Mouse (Mus musculus) hindbrain, embryonic 11.5 days (tissue): ENCODE measurements at regions not wholly inside any gene's neighbourhood (a gene's known extent, or its start where the extent isn't known, plus 50 kb on each side); places are given as distances from the start of the nearest gene placed in this dataset.

Experiments
- ATAC-seq: fragments of 200-750 bp; cut with Nextera tagmentation; 2 replicates; pipeline ENCODE4 v1.8.0; 2017; ENCODE audit warnings: mild to moderate bottlenecking, moderate TSS enrichment, moderate library complexity; ENCODE audit not compliant: low FRiP score
- DNase-seq: peaks from one replicate; pipeline ENCODE4 v3.0.0-alpha.2; 2015; ENCODE audit warnings: low spot score
- H3K27ac ChIP-seq: fragments of 300-500 bp; sonication (generic); 2 replicates; pipeline ENCODE4 v1.5.1; 2014; ENCODE audit warnings: mild to moderate bottlenecking, low read depth, low read length
- H3K27me3 ChIP-seq: fragments of 300-500 bp; sonication (generic); 2 replicates; pipeline ENCODE4 v1.6.1; 2014; ENCODE audit warnings: mild to moderate bottlenecking, low read length, moderate library complexity, mixed read lengths; ENCODE audit not compliant: control insufficient read depth, insufficient read depth
- H3K36me3 ChIP-seq: fragments of 300-500 bp; sonication (generic); 2 replicates; pipeline ENCODE4 v1.6.1; 2014; ENCODE audit warnings: mild to moderate bottlenecking, low read length, moderate library complexity, mixed read lengths; ENCODE audit not compliant: control insufficient read depth, insufficient read depth
- H3K4me1 ChIP-seq: fragments of 300-500 bp; sonication (generic); replicated peaks from 2 replicates; pipeline ENCODE4 v1.6.1; 2014; ENCODE audit warnings: low read length, mixed read lengths; ENCODE audit not compliant: control insufficient read depth, insufficient read depth
- H3K4me2 ChIP-seq: fragments of 300-500 bp; sonication (generic); replicated peaks from 2 replicates; pipeline ENCODE4 v1.6.1; 2014; ENCODE audit warnings: mild to moderate bottlenecking, low read depth, low read length
- H3K4me3 ChIP-seq: fragments of 300-500 bp; sonication (generic); 2 replicates; pipeline ENCODE4 v1.5.1; 2014; ENCODE audit warnings: low read depth, low read length
- H3K9ac ChIP-seq: fragments of 300-500 bp; sonication (generic); 2 replicates; pipeline ENCODE4 v1.6.1; 2014; ENCODE audit warnings: low read depth, low read length
- H3K9me3 ChIP-seq: fragments of 300-500 bp; sonication (generic); 2 replicates; pipeline ENCODE4 v1.6.1; 2016; ENCODE audit warnings: low read length; ENCODE audit not compliant: control insufficient read depth
- WGBS: fragments of 180-500 bp; shearing (Covaris S2); extraction: QIAGEN DNeasy Blood & Tissue Kit; methylation state at CpG from one replicate; pipeline ENCODE4 v1.1.7; 2014; 5-methylcytosine and 5-hydroxymethylcytosine counted together

- no peak for ATAC-seq
- 85% methylated on average over 3 of the region's 3 CpGs for WGBS
- no peaks in the 10 kb centered on the region for H3K9me3 ChIP-seq
Observed at GRCm38 (mm10) chr13:90797209-90797608, 107.9 kb downstream of the Atp6ap1l start.

GRCm38 (mm10) chr13:90796809-90797208 lies 108.3 kb downstream of the Atp6ap1l start:
- Histone ChIP-seq H3K27ac (no peak overlapping the region), H3K9ac (no peak overlapping the region), H3K4me2 (no peak overlapping the region), H3K4me1 (no peaks in the 10 kb centered on the region), H3K4me3 (no peak overlapping the region), H3K27me3 (no peaks in the 10 kb centered on the region), H3K9me3 (no peaks in the 10 kb centered on the region), H3K36me3 (no peaks in the 10 kb centered on the region)
- ATAC-seq (no peak), DNase-seq (no peak)
- WGBS, result 93% methylated on average over 4 of the region's 4 CpGs

More at GRCm38 (mm10) chr13:90797209-90797608, 107.9 kb downstream of the Atp6ap1l start:
- H3K36me3 ChIP-seq, result no peaks in the 10 kb centered on the region
- H3K27ac ChIP-seq, result no peak overlapping the region
- H3K27me3 ChIP-seq, result no peaks in the 10 kb centered on the region
- no peak overlapping the region for H3K4me3 ChIP-seq
- no peaks in the 10 kb centered on the region for H3K4me1 ChIP-seq
- no peak for DNase-seq
- H3K4me2 ChIP-seq, result no peak overlapping the region
- no peak overlapping the region for H3K9ac ChIP-seq

DNA sequence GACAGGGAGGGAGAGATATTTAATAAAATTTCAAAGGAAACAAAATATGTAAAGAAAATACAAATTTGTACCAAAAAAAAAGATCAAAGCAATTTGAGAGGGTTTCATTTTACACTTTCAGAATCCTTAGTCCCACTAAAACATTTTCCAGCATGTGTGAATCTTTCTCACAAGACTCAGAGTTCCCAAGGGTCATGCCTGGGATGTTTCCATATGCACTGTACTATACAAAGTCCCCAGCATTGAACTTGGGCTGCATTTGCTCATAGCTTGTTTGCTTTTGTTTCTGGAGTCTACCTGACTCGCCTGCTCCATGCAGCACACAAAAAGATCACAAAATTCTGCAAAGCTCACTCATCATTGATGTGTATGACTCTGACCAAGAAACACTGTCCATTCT lies 122.7 kb downstream of the Atp6ap1l start:
- DNase-seq, result no peak
- Histone ChIP-seq H3K4me2 (no peak overlapping the region), H3K36me3 (no peaks in the 10 kb centered on the region), H3K27ac (no peak overlapping the region), H3K4me1 (no peaks in the 10 kb centered on the region), H3K9me3 (no peaks in the 10 kb centered on the region), H3K9ac (no peak overlapping the region), H3K27me3 (no peaks in the 10 kb centered on the region), H3K4me3 (no peak overlapping the region)
- no peak for ATAC-seq
- 77% methylated on average over 1 of the region's 1 CpGs for WGBS

- DNase-seq (no peak), ATAC-seq (no peak)
- no peak overlapping the region for H3K4me2 ChIP-seq
- H3K36me3 ChIP-seq, result no peaks in the 10 kb centered on the region
- H3K4me1 ChIP-seq, result no peaks in the 10 kb centered on the region
- no peaks in the 10 kb centered on the region for H3K27me3 ChIP-seq
- no peak overlapping the region for H3K4me3 ChIP-seq
- WGBS, result 82% methylated on average over 2 of the region's 2 CpGs
- no peak overlapping the region for H3K27ac ChIP-seq
- no peak overlapping the region for H3K9ac ChIP-seq
- no peaks in the 10 kb centered on the region for H3K9me3 ChIP-seq
Observed at GRCm38 (mm10) chr13:90781974-90782373, 123.2 kb downstream of the Atp6ap1l start.

- DNase-seq (no peak), ATAC-seq (no peak)
- Histone ChIP-seq H3K36me3 (no peaks in the 10 kb centered on the region), H3K27ac (no peak overlapping the region), H3K4me3 (no peak overlapping the region), H3K9me3 (no peaks in the 10 kb centered on the region), H3K4me1 (no peaks in the 10 kb centered on the region), H3K4me2 (no peak overlapping the region), H3K27me3 (no peaks in the 10 kb centered on the region), H3K9ac (no peak overlapping the region)
- 75% methylated on average over 4 of the region's 4 CpGs for WGBS
Observed at GRCm38 (mm10) chr13:90777952-90778298, 127.2 kb downstream of the Atp6ap1l start.

DNA sequence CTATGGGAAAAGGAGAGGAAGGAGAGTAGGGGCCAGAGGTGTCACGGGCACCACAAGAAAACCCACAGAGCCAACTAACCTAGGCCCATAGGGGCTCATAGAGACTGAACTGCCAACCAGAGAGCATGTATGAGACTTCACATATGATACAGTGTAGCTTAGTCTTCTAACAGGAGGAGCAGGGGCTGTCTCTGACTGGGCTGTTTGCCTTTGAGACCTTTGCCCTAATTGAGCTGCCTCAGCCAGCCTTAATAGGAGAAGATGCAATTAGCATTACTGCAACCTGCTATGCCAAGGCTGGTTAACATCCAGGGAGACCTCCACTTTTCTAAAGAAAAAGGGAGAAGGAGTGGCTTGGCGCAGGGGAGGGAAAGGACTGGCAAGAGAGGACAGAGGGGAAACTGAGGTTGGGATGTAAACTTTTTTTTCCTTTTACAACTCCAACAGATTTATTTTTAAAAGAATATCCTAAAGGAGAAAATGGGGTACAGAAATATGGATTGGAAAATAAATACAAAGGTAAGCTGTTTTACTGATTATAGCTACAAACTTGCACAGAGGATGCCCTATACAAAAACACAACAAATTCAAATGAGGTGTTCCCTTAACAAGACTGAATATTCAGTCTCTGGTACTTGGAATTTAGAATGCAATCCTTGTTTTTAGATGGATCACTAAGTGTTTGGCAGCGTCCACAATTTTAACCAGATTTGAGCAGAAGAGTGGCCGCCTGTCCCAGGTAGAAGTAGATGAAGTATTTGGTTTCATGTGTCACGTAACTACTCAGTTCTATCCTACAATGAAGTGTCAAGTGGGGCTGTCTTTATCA lies 127.8 kb downstream of the Atp6ap1l start:
- H3K36me3 ChIP-seq, result no peaks in the 10 kb centered on the region
- H3K4me1 ChIP-seq, result no peaks in the 10 kb centered on the region
- H3K9ac ChIP-seq, result no peak overlapping the region
- no peak for DNase-seq
- no peak overlapping the region for H3K27ac ChIP-seq
- H3K4me2 ChIP-seq, result no peak overlapping the region
- H3K4me3 ChIP-seq, result no peak overlapping the region
- 91% methylated on average over 5 of the region's 5 CpGs for WGBS
- no peak for ATAC-seq
- H3K9me3 ChIP-seq, result no peaks in the 10 kb centered on the region
- H3K27me3 ChIP-seq, result no peaks in the 10 kb centered on the region

DNA sequence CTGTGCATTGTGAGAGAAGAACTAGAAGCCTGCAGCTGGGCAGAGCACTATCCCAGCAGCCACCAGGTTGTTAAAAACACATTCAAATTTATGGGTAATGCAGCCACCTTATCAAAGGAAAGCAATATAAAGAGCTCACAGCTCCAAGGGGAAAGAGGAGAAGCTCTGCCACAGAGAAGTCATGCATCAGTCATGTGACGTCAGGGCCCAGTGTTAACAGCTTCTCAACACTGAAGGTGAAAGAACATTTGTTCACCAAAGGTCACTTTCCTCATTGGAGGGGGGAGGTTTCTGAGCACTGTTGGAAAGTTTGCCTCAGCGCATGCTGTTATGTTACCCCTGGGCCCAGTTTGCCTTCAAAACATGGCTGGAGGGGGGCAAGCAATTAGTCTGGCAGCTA lies 143.0 kb downstream of the Atp6ap1l start:
- DNase-seq (no peak), ATAC-seq (no peak)
- no peaks in the 10 kb centered on the region for H3K27me3 ChIP-seq
- no peaks in the 10 kb centered on the region for H3K36me3 ChIP-seq
- H3K9ac ChIP-seq, result no peak overlapping the region
- WGBS, result 55% methylated on average over 2 of the region's 2 CpGs
- no peaks in the 10 kb centered on the region for H3K4me1 ChIP-seq
- H3K27ac ChIP-seq, result no peak overlapping the region
- H3K4me3 ChIP-seq, result no peak overlapping the region
- no peak overlapping the region for H3K4me2 ChIP-seq
- no peaks in the 10 kb centered on the region for H3K9me3 ChIP-seq

DNA sequence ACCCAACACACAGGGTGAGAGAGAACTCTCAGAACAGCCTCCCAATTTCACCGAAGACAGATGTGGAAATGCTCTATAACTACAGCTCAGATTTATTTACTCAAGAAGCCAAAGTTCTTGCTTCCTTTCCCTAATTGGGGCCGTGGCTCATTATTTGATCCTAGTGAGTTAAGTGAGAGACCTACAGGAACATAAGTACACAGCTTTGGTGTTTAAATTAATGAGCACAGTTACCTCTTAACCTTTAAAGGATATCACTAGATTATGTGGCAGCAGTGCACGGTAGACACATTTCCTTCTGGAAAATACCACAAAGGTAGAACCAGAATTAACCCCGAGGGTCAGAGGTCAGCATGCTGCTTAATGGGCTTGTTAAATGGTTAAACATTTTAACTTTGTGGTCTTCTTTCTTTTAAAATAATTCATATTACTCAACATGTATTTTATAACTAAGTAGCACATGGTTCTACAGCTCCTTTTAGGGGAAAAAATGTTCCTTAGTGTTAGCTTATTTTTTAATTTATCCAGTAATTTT lies 144.6 kb downstream of the Atp6ap1l start:
- no peak overlapping the region for H3K9ac ChIP-seq
- WGBS, result 72% methylated on average over 4 of the region's 4 CpGs
- H3K4me3 ChIP-seq, result no peak overlapping the region
- DNase-seq (no peak), ATAC-seq (no peak)
- no peaks in the 10 kb centered on the region for H3K4me1 ChIP-seq
- H3K27ac ChIP-seq, result no peak overlapping the region
- no peaks in the 10 kb centered on the region for H3K36me3 ChIP-seq
- no peak overlapping the region for H3K4me2 ChIP-seq
- H3K9me3 ChIP-seq, result no peaks in the 10 kb centered on the region
- no peaks in the 10 kb centered on the region for H3K27me3 ChIP-seq

DNA sequence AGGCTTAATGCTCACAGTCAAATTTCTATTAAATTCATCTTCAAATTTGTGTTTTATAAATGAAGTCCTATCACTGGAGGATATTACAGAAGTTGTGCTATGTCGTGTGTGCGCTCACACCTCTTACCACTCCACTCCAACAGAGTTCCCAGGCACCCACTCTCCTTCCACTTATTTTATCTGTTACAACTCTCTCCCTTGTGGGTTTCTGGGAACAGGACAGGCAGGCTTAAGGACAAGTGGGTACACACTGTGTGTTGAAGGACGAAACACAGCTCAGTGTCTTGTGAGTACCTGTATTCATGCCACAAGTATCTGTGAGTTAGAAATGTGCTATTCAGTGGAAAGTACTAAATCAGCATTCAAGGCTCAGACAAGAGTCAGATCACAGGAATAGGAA lies 150.7 kb downstream of the Atp6ap1l start:
- no peak for ATAC-seq
- Histone ChIP-seq H3K27ac (no peak overlapping the region), H3K9ac (no peak overlapping the region), H3K36me3 (no peaks in the 10 kb centered on the region), H3K4me2 (no peak overlapping the region), H3K9me3 (no peaks in the 10 kb centered on the region), H3K27me3 (no peaks in the 10 kb centered on the region), H3K4me1 (no peaks in the 10 kb centered on the region), H3K4me3 (no peak overlapping the region)
- 88% methylated on average over 3 of the region's 3 CpGs for WGBS
- no peak for DNase-seq
